Mouse (Mus musculus): ENCODE measurements around the gene Smim5.

Gene Smim5

DNA sequence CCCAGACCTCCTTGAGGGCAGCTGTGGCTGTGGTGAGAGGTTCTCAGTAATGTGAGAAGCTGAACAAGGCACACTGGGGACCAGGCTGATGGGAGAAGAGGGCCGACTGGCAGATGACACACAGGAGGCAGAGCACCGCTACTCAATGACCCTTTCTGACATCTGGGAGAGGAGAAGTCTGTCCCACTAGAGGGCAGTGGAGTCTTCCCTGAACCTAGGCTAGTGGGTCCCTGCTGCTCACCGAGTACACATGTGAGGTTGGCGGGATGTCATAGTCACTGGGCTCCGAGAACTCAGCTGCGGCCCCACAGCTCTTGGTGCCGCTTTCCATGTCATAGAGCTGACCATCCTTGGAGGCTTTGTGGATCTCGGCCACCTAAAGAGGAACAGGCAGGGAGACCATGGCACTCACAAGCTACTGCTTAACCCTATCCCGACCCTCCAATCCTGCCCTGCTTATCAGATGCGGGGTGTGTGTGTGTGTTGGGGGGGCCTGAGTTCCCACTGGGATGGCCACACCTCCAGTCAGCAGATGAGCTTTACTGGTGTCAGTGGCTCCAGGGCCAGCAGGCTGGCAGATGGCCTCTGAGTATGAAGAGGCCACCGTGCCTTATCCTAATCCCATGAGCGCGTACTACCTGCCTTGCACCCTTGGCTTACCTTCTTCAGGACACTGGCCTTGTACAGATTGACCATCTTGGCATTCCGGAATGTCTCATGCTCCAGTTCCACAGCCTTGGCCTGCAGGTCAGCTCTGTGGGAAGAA lies 4.8 kb upstream of the Smim5 start:
- no peak for DNase-seq (ENCODE audit: low spot score in 2 of 2)

DNA sequence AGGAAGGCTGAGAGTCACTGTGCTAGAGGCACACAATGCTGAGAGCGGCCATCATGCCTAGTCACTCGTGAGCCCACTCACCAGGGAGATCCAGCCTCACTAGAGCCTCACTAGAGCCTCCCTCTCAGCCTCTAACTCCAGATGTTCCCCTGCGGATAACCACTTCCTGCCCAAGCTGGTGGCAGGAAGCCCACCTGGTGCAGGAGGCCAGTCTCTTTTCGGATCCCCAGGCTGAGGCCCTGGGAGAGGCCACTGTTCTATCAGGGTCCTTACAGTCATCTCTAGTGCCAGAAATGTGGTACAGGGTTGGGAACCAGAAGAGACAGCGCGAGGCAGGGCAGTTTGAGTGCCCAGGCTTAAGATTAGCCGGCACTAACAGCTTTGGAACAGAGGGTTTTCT lies 1.3 kb upstream of the Smim5 start:
- DNase-seq (ENCODE audit: low spot score in 2 of 2): no peak

DNA sequence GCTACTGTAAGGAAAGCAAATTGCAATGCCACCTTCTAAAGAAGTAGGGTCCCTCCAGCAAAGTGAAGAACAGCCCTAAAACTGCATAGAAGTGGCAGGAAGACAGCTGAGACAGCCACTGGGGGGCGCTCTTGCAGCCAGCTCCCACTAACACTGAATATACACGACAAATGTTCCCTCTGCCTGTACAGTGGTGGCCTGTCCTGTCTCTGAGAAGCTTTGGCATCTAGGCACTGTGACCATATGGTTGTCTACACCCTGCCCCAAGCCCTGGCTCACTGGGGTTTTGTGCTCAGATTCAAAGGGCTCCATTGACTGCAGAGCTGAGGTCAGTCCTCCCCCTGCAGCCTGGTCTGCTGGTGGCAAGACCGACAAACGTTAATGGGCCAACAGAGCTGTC lies 880 bp upstream of the Smim5 start:
- peak; percentile 25 to 43 for DNase-seq (ENCODE audit: low spot score in 2 of 2)

DNA sequence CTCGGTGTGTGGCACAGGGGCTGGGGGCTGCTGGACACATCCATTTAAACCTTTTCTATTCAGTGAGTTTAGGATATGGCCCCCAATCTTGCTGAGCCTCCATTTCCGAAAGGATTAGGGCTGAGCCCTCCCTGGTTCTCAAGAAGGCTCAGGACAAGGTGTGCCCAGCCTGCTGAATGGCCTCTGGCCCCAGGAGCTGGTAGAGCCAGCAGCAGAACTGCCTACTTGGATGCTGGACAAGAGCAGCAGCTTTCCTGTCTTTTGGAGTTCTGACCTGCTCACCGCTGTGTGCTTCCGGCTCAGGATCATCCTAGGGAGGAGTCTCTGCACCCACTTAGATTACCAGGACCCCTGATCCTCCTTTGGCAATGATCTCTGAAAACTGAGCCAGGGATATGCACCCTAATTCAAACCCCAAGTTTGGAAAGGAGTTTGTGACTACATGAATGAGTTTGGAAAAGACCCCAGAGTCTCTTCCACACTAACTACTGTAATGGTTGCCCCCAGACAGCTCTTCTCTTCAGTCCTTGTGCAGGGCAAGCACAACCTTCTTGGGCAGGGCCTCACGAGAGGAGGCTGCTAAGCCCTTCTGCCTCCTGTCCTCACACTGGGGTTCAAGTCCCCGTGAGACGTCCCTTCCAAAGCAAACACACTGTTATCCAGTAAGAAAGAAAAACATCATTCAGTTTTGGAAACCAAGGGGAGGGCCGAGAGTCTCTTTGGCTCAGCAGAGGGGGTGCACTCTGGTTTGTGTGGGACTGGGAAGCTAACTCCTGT lies 983 bp downstream of the Smim5 start:
- DNase-seq (ENCODE audit: low spot score in 2 of 2): no peak

DNA sequence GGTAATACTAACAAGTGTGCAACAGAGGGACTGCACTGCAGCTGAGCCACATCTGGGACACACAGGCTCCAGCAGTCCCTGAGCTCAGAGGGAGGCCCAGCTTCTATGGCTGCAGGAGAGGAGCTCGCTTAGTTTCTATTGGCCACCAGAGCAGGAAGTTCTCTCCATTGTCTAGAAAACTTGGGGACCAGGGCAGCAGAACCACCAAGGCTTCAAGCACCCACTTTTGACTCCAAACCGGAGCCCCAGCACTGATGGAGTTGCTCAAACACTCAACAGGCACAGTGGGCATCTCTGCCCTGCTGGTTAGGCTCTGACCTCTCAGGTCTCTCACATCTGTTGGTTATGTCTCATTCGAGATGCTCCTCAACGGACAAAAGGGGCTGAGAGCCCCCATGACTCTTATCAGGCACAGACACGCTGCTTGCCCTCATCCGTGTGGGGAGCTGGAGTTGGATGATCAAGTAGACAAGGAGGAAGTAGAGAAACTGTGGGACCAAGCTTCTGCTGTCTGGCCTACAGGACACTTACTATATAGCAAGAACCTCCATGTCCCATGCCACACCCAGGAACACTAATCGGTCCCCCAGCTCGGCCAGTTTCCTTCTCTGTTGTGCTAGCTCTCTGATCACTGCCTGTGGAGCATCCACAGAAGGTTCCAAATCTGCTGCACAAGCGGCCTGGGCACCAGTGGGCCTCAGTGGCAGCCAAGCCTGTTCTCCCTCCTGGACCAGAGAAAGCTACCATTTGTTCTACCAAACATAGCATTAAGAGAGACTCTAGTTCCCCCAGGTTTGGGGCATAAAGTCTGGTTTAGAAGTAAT lies 1.8 kb downstream of the Smim5 start:
- DNase-seq (ENCODE audit: low spot score in 2 of 2): no peak

DNA sequence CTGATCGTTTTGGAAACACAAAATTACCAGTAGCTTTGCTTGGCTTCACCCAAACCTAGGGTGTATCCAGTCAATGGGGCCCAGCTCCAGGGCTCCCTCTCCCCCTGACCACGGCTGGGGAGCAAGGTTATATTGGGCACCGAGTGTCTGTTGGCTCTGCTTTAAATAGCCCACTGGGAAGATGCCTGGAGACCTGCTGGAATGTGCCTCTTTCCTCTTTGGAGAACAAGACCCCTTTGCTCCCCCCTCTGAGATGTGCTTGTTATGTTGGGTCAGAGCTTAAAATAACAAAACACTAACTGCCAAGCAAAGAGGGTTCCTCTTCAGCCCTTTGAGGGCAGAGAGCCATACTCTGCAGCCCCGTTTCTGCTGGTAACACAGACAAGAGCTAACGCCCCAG lies 2.4 kb downstream of the Smim5 start:
- no peak for DNase-seq (ENCODE audit: low spot score in 2 of 2)

DNA sequence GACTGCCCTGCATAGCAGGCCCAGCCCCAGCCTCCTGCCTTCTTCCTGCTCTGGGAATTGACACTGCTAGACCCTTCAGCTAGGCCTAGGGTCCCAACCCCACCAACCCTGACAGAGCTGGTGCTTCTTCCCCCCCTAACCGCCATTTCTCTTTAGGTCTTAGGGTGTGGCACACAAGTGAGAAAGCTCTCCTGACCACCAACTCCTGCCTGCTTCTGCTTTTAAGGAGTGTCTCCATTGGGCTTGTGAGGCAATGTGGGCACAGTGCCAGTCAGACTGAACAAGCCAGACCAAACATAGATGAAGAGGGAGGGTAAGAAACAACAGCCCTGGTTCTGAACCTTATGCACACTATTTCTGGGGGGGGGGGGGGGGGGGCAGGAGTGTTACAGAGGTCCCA lies 3.1 kb downstream of the Smim5 start:
- DNase-seq (ENCODE audit: low spot score in 2 of 2): no peak

DNA sequence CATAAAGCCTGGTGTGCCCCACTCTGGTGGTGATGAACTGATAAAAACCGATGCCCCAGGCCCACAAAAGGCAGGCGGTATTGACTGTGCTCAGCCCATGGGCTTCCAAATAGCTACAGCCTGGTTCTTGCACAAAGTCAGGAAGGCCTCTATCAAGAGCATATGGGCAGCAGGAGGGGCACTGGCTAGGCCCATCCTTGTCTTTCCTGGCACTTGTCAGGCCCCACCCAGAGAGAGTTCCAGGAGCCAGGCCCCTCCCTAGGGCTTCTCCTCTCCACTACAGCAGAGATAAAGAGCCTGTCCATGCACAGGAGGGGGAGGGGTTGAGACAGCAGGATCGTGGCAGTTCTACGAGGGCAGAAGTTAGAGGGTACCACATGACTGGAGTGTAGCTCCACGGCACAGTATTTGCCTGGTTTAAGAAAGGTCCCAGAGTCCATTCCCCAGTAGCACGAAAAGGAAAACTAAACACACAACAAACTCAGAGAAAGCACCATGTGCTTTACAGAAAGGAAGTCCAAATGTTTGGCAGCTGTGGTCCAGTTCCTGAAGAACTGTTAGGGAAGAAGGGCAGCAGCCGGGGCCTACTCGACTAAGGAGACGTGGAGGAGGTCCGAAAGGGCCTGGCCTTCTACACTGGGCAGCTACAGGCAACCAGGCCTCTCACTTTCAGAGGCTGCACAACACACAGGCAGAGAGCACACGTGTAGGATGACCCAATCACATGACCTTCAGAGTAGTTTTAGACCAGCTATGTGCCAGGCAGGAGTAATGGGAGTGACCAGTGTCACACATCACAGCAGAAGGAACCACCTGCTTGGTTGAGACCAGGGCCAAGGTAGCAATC lies 3.8 kb downstream of the Smim5 start:
- no peak for DNase-seq (ENCODE audit: low spot score in 2 of 2)

DNA sequence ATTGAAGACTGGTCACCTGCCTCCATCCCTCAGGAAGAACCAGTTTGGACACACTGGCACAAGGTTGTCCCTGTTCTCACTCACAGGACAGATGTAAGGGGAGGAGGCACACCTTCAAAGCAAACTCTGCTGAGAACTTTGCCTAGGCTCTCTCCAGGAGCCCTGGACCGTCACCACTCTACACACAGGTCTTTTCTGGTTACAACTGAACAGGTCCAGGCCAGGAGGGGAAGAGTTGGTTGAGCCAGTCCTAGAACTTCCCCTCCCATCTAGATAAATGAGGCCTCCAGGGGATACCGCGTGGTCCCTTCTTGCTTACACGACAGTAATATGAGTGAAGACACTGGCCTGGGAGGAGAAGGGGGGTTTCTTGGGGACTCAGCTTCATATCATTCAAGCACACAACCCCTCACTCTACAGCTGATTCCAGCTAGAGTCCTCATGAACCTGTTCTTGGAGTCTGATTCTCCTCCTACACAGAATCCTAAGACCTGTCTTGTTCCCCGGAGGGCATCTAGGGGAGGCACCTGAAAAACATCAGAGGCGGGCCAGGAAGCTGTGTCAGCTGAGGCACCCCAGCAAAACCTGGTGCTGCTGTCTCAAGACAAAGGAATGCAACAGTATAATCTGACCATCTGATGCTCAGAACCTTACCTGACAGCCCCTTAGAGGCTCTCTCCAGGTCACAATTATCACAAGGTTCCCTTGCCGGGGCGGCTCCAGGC lies 4.6 kb downstream of the Smim5 start:
- DNase-seq (ENCODE audit: low spot score in 2 of 2): no peak

DNA sequence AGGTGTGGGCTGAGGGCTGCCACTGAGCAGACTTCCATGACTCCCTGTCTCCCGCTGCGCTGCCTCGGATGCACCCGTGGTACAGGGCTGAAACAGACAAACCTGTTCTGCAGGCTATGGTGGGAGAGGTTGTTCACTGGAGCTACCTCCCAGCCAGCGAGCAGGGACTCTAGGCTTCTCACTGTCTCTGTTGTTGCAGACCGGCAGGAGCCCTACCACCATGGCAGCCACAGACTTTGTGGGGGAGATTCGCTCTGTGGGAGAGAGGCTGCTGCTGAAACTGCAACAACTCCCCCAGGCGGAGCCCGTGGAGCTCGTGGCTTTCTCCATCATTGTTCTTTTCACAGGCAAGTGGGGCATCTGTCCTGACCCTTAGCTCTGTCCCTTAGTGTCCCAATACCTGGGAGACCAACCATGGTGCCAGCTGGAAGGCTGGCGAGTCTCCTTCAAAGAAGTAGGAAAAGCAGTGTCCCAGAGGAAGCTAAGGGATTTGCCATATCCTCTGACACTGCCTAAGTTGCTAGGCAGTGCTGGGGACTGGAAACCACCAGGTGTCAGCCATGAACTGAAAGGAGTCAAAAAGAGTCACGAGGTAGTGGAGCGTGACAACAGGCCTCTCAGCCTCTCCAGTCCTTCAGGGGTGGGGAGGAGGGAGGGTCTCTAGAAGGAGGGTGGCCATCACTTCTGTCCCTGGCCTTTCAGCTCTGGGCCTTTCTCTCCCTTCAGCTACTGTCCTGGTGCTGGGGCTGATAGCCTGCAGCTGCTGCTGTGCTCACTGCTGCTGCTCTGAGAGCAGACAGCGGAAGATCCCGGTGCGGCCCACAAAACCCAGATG lies 5.4 kb downstream of the Smim5 start:
- DNase-seq (ENCODE audit: low spot score in 2 of 2): no peak

DNA sequence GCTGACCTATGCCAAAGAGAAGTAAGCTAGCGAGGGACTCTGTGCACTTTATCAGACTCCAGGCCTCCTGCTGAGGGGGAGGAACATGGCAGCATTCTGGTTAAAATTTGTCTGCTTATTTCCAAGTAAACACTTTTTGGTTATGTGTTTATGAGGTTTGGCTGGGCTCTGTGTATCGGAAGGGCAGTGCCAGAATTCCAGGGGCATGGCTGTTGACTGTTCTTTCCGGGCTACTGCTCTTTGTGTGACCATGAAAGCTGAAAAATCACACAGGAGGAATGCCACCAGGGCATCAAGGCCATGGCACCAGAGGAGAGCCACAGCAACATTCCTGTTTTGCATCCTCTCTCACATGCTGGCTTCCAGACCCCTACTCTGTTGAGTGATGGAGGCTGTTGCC lies 6.3 kb downstream of the Smim5 start:
- no peak for DNase-seq (ENCODE audit: low spot score in 2 of 2)

DNA sequence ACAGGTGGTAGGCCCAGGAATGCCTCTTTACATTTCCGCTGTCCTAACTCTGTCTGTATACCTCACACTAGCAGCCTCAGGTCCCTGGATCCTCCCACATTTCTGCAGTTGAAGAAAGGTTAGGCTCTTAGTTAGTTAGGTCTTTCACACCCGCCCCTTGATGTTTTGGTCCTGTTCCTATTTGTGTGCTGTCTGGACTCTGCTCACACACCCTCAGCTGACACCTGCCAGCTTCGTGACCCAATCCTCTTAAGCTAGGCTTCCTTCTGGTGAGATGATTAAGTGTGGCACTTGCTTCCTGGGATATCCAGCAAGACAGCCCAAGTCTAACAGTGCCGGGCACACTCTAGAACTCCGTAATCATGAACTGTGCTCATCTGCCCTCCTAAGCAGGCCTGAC lies 6.8 kb downstream of the Smim5 start:
- no peak for DNase-seq (ENCODE audit: low spot score in 2 of 2)

DNA sequence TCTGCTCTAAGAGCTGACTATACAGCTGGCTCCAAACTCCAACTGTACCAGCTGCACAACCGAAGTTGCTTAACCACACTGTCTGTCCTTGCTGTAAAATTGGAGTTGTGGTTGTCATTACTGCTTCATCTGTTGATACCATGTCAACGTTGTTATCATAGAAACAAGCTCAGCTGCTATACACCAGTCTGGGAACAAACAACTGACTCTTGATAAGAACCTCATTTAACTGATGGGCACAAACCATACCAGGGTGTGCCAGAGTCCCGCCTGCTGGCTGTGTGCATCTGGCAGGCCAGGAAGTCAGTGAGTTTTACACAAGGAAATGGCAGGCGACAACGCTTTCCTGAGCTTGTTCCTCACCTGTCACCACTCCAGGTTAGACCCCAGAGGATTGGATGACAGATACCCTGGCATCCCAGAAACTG lies 11.4 kb downstream of the Smim5 start:
- DNase-seq (ENCODE audit: low spot score in 2 of 2): no peak

DNA sequence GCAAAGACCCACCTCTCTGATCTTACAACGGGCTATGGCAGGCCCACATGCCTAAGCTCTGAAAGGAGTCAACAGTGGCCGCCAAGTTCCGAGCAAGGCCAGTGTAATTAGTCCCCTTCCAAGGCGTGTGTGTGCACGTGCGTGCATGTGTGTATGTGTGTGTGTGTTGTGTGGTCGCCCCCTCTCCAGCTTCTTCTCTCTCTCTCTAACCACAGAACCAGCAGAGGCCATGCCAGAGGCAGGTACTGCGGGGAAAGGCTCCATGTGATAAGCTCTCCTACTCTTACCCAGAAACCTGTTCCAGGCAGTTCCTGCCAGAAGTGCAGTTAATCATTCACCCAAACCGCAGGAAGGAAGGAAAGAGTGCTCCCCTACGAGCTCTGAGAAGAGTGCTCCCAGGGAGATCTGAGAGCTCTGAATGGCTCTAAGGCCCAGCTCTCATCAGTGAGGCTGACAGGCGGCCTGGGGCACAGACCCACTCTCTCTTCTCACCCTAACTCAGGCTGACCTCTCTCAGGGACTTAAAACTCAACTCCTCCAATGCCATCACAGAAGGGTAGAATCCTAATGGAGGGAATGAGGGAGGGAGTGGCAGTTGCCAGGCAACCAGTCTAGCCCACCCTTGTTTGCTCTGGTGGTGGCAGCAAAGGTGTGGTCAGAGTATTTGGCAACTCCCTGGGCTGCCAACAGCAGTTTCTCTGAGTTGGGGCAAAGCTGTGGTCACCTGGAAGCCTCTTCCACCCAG lies 12.0 kb downstream of the Smim5 start, which contains the start of gene Smim6:
Gene Smim6 (plus strand): TSS at position 386 of the 745 bp plus-strand sequence.
- DNase-seq (ENCODE audit: low spot score in 2 of 2): no peak

DNA sequence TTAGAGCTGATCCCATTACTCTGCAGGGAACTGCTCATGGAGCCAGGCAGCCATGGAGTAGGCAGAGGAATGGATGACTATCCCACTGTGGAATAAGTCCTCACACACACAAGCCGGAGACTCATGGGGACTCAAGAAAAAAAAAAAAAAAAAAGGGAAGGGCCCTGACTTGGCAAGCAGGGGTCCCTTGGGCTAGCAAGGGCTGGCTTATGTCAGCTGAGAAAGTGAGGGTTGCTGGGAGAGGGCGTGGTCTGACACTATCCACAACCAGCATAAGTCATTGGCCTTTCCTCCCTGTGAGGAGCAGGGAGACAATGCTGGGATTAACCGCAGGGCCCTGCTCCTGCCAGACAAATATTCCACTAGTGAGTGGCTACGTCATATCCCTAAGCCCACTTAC lies 16.8 kb downstream of the Smim5 start:
- DNase-seq (ENCODE audit: low spot score in 2 of 2): no peak

DNA sequence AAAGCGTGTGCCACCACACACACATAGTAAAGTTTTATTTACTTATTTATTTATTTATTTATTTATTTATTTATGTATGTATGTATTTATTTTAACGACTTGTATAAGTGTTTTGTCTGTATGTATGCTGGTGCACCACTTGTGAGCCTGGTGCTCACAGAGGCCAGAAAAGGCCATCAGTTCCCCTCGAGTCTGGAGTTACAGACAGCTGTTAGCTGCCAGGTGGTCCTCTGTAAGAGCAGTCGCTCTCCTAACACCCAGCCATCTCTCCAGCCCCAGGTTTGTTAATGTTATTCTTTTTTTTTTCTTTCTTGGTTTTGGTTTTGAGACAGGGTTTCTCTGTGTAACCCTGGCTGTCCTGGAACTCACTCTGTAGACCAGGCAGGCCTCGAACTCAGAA lies 18.9 kb downstream of the Smim5 start:
- DNase-seq (ENCODE audit: low spot score in 2 of 2): no peak

DNA sequence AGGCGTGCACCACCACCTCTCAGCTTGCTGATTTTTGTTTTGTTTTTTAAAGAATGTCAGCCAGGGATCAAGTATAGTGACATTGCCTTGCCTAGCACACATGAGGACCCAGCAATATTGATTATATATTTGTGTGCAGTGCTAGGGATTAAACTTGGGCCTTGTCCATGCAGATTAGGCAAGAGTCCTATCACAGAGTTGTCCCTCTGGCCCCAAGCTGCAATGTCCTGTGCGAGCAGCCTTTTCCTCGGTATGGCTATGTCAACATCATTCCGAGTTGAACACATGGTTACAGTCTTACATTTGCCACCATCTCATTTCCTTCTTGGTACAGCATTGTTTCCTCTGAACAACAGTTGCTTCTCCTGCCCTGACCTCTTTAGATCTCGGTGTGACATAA lies 19.3 kb downstream of the Smim5 start:
- no peak for DNase-seq (ENCODE audit: low spot score in 2 of 2)

DNA sequence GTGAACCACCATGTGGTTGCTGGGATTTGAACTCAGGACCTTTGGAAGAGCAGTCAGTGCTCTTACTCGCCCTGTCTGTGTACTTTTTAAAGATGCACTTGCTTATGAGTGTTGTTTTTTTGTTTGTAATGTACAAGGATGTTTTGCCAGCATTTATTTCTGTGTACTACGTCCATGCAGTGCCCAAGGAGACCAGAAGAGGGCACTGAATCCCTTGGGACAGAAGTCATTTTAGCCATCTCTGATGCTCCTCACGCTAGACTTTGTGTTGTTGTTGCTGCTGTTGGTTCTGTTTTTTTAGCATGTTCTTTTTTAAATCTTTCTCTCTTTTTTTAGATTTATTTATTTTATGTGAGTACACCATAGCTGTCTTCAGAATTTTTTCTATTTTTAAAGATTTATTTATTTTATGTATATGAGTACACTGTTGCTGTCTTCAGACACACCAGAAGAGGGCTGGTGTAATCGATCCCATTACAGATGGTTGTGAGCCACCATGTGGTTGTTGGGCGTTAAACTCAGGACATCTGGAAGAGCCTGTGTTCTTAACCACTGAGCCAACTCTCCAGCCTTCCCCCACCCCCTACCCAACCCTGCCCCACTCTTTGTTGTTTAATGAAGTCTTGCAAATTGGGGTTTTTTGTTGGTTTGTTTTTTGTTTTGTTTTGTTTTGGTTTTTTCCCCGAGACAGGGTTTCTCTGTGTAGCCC lies 20.5 kb downstream of the Smim5 start:
- no peak for DNase-seq (ENCODE audit: low spot score in 2 of 2)

DNA sequence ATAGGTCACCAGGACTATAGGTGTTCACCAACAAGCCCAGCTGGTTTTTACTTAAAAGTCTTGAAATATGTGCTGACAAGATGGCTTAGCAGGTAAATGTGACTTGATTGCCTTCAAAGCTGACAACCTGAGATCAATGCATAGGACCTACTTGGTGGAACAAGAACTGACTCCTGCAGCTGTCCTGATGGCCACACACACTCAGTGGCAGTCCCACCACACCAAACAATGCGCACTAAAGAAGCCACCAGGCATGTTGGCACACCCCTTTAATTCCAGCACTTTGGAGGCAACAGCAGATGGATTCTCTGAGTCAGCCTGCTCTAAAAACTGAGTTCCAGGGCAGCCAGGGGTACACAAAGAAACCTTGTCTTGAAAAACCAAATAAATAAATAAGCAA lies 22.2 kb downstream of the Smim5 start:
- DNase-seq (ENCODE audit: low spot score in 2 of 2): no peak
